Mouse (Mus musculus) spleen, adult 12 weeks (tissue): ENCODE data around the gene Blm.

Experiments used
- DNase-seq: peaks from one replicate; pipeline ENCODE4 v3.0.0; 2022; ENCODE audit warnings: low spot score

Gene Blm

DNA sequence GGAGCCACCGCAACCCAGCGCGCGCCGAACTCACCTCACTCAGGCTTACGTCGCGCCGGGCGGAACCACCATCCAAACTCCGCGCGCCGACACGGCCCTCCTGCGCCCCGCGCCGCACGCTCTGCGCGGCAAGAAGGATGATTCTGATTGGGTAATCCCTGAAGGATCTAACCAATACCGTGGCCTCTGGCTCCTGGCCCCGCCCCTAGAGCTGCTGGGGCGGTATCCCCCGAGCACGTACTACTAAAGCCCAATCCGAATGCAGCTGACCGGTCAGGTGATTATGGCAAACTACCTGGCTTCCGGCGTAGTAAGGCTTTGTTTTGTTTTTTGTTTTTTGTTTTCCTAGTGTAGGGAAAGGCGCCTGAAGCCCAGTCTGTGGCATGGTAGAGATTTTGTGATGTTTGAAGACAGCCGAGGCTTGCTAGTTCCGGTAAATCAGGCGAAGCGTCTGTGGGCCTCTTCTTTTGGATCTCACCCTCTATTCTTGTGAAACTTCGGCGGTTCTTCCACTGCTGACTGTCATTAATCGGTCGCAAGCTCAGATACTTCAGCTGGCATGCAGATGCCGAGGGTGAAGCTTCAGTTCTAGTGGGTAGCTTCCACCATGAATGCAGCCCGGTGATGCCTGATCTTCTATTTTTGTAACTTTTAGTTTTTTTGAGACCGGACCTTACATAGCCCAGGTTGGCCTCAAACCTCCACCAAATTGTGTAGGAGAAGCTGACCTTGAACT, at the start of gene Blm:
TSS of gene Blm (minus strand) at position 111 of the 736 bp plus-strand sequence.
- DNase-seq = peak; percentile 95

GRCm38 (mm10) chr7:80583981-80584380, 49.1 kb upstream of the Blm start:
- DNase-seq = peak; percentile 7

DNA sequence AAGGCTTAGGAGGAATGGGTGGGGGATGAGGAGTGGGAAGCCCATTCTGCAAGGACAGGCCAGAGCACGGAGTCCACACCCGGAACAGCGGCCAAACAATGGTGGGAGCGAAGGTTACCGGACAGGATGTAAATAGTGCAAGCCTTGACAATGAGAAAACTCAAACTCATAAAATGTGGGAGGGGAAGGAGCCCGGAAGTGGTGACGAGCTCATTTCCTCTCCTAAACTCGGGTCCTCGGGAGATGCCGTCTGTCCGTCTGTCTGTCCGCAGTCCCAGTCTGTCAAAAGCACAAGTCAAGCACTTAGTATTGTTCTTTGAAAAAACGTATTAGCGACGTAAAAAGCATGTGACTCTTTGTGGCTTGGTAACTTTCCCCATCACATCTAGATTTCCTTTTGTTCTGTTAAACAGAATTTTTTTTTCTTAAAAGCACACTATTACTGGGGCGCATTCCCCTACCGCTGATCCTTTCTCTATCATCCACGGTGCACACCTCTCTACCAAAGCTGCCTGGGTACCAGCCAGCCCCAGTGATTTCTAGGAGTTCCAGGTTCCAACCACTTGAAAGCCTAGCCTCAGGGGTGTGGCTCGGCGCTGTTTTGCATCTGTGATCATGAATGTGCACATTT, 48.0 kb upstream of the Blm start:
- DNase-seq = peak; percentile 8

DNA sequence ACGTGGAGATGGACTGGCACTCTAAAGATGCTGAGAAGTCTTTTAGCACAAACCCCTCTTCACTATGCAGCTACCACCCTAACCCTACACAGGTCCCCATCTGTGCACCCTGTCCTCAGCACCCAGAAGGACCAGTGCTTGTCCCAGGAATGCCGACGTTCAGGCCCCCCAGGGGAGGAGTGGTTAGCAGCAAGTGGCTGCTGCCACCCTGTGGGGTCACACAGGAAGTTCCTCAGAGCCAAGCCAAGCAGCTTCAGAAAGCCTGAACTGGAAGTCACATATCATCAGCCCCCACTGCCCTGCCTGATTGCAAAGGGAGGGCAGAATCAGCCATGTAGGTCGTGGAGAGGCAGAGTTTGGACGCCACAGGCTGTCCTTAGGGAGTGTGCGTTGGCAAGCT, 45.4 kb upstream of the Blm start:
- DNase-seq = no peak

- no peak for DNase-seq
These were observed 42.6 kb upstream of the Blm start for GRCm38 (mm10) chr7:80577417-80577980.

DNA sequence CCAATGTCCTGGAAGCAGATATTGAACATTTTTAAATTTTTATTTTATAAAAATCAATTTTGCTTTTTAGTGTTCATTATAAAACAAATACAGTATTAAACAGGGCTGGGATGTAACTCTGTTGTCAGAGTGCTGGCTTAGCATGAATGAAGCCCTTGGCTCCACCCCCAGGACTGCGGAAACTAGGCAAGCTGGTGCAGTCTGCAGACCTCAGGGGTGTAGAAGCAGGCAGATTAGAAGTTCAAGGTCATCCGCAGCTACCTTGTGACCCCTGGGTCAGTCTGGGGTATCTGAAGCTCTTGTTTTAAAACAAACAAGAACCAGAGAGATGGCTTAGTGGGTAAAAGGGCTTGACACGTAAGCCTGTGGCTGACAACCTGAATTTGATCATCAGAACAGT, 41.7 kb upstream of the Blm start:
- no peak for DNase-seq

DNA sequence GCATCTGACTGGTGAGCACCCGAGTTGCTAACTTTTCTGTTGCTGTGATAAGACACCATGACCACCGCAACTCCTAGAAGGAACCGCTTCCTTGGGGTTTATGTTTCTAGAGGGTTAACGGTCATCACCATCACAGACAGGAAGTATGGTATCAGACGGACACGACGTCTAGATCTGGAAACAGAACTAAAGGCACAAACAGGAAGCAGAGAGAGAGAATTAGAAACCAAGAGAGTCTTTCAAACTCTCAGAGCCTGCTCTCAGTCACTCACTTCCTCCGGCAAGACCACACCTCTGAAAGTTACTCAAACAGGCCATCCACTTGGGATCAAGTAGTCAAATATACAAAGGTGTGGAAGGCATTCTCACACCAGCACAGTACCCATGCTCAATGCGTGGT, 40.8 kb upstream of the Blm start:
- peak; percentile 10 for DNase-seq

DNA sequence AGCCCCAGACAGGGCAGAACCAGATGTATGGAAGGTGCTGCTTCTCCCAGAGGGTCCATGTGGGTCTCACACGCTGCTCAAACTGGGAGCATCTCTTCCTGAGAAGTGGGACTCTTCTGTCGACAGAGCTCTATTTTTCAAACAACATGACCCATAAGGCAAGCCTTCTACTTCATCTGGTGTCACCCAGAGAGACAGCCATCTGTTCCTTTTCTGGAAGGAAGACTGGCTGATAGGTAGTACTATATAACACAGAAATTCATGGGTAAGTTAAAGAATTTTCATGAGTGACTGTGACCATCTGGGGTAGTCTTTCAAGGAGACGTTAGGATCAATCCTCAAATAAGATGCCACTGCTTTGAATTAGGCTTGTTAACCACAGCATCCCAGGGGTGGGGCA, 38.2 kb upstream of the Blm start:
- DNase-seq = no peak

GRCm38 (mm10) chr7:80567982-80568381, 33.1 kb upstream of the Blm start:
- no peak for DNase-seq

GRCm38 (mm10) chr7:80561931-80562330, 27.0 kb upstream of the Blm start:
- DNase-seq = no peak

- no peak for DNase-seq
These were observed 26.4 kb upstream of the Blm start for GRCm38 (mm10) chr7:80561271-80561670.

DNA sequence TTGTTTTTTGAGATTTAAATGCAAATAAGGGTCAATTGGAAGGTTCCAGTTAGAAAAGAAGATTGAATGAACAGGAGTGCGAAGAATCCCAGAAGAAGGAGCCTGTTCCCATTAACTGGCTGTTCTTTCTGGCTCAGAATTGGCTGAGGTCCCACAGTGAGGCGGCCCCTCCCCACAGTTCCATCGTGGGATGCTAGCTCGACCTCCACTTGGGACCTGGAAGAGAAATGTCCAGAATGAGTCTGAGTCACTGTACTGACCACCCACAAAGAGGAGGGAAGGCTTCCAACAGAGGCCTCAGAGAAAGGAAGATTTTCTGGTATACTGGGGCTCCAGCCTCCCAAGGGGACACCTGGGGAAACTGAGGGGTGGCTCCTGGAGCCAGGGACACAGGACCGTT, 23.7 kb upstream of the Blm start:
- no peak for DNase-seq

DNA sequence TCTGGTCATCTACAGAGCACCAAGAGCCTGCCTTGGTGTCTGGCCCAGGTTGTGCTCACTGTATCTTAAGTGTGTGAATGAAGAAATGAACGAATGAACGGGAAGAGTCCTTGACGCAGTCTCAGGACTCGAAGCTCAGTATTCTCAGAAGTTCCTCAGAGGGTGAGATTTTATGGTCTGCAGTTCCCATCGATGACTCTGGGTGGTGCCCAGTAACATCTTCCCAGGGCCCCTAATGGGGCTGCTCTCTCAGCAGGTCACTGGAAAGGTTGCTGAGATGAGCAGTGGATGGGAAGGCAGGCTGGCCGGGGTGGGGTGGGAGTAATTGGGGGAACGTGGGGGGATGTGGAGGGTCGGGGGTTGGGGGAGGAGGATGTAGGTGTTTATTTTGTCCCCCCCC, 23.2 kb upstream of the Blm start:
- no peak for DNase-seq

- no peak for DNase-seq
These were observed 22.2 kb upstream of the Blm start for GRCm38 (mm10) chr7:80557161-80557560.

- DNase-seq = no peak
These were observed 21.2 kb upstream of the Blm start for GRCm38 (mm10) chr7:80556166-80556565.

DNA sequence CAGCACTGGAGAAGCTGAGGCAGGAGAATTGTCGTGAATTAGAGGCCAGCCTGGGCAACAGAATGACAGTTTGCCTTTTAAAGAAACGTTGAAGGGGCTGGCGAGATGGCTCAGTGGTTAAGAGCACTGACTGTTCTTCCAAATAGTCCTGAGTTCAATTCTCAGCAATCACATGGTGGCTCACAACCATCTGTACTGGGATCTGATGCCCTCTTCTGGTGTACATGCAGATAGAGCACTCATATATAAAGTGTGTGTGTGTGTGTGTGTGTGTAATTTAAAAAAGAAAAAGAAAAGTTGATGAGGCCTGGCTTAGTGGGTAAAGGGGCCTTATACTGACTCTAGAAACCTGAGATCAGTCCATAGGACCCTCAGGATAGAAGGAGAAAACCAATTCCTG, 20.2 kb upstream of the Blm start:
- no peak for DNase-seq

DNA sequence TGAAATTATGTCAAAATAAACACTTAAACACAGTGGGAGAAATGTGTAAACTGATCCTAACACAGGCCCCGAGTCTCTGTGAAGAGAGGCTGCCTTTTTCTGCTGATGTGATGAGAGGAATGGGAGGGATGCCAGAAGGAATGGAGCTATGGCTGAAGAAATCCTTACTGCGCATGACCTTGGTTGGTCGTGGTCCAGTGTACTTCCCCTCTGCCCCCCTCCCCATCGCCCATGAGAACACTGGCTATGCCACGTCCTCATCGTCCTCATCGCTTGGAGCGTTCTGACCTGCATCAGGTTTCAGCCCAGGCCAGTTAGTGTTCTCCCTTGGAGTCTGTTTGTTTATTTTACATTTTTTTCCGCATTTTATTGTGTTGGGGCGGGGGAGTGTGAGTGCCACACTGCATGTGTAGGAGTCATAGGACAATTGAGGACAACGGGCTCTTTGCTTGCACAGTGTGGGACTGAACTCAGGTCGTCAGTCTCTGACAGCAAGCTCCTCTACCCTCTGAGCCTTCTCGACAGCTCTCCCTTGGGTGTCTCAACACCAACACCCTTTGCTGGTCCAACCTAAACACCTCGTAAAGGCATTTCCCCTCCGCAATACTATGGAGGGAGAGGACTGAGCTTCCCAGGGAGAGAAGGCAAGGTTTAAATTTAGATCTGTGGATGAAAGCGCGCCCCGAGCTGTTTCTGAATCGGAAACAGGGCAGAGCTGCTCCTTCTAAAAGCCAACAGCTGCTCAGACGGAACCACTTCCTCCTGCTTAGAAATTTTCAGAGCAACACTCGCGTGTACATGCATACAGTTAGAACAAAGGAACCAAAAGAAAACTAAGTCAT, 19.5 kb upstream of the Blm start:
- peak; percentile 17 for DNase-seq

- no peak for DNase-seq
These were observed 13.8 kb upstream of the Blm start for GRCm38 (mm10) chr7:80548513-80549260.

DNA sequence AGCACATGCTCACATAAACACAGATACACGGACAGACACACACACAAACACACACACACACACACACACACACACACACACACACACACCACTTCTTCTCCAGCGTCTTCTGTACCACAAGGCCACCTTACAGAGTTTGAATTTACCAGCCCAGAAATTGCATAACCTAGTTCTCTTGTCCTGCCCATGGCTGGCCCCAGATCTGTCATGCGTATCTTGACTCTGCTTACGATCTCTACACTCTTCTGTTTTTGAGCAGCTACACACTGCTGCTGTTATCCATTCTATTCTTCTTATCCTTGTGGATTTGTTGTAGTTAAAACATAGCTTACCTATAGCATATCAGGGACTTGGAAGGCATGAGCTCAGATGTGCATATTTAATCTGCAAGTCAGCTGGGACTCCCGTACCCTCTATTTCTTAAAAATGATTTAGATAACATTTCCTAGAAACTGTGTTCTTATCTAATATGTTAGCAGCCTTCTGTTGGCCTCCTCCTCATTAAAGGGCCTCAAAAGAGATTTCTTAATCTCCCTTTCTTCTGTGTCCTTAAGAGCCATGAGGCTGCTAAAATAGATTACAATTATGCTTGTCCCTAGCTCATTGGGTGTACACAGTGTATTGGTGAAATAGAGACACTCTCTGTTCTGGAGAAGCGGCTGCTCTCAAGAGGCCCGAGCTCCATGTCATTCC, 7.4 kb upstream of the Blm start:
- no peak for DNase-seq

GRCm38 (mm10) chr7:80539581-80539980, 4.7 kb upstream of the Blm start:
- no peak for DNase-seq

GRCm38 (mm10) chr7:80534291-80535008, 469 bp downstream of the Blm start:
- DNase-seq = peak; percentile 72
